Mouse (Mus musculus): ENCODE measurements around the gene Lamp5.

GRCm38 (mm10) chr2:136113374-136113773 is 61.3 kb downstream of the Lamp5 start:
- TF ChIP-seq CTCF (IDR thresholded peaks at IDR 0.05; ENCODE audit: low read depth) (no peak), EP300 (optimal IDR thresholded peaks at IDR 0.05) (no peak)
